Mouse (Mus musculus): ENCODE measurements around the gene Tfr2.

Gene Tfr2

DNA sequence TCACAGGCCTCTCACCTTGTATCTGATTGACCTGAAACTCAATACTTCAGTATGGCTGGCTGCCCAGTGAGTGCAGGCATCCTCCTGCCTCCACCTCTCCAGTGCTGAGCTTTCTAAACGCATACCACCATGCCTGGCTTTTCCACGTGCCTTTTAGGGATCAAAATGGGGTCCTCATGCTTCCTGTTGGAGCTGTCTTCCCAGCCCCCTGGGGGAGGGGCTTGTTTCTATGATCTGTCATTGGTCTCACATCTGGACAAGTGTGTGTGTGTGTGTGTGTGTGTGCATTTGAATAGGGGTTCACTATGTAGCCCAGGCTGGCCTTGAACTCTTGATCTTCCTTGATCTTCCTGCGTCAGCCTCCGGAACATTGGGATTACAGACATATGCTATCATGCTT, 32.2 kb upstream of the Tfr2 start:
- no peak for DNase-seq (ENCODE audit: low spot score in 2 of 2)

DNA sequence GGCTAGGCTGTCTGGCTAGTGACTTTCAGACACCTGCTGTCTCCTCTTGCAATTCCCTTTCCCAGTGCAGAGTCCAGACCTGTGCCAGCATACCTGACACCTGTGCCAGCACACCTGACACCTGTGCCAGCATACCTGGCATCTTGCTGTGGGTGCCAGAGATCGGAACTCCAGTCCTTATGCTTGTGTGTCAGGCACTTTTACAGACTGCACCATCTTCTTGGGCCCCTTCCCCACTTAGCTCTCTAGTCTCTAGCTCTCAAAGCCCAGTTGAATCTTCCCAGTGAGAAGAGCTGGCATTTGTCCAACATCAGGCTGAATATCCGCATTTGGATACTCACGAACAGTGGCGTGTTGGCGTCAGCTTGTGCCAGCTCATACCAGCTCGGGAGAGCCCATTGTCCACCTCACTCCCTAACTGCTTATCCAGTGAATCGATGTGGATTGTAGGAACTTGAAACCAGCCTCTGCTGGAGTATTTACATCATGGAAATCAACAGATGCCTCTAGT, 30.3 kb upstream of the Tfr2 start:
- DNase-seq (ENCODE audit: low spot score in 2 of 2), result no peak

DNA sequence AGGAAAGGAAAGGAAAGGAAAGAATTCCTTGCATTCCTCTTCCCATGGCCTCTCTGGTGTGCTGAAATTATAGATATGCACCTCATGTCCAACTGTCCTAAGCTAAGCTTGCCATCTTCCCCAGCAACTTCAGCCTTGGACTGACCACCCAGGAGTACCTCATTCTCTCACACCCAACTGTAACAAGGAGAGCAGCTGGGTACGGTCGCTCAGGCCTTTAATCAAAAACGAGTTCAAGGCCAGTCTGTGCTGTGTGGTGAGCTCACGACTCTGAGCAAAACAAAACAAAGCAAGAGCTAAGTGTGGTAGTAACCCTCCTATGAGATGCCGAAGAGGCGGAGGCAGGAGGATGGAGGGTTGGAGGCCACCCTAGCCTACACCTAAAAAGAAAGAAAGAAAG, 28.6 kb upstream of the Tfr2 start:
- no peak for DNase-seq (ENCODE audit: low spot score in 2 of 2)

DNA sequence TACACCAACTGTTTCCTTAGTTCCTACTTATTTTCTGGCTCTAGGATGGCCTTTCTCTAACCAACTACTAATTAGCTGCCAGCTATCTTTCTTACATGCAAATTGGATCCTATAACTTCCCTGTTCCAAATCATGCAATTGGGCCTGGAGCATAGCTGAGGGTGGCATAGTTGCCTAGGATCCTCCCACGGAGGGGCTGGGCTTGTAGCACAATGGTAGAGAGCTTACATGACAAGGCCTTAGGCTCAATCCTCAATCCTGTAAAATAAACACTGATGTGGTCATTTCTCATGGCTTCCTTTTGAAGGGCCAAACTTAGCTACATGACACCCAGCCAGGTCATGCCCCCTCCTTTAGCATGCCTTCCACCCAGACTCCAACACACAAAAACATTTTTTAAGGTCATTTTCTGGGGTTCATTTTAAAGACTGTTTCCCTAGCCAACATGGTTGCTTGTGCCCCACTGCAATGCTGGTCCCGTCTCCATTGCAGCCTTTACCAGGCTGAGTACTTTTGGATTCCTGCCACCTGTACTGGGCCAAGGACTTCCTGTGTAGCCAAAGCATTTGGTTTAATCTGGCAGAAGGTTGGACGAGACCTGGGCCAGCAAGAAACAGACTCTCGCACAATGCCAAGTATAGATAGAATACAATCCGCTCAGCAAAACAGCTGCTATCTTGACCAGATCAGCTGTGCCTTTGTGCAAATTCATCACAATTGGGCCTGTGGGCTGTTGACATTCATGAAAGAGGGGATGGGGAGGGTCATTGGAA, 27.7 kb upstream of the Tfr2 start:
- no peak for DNase-seq (ENCODE audit: low spot score in 2 of 2)

DNA sequence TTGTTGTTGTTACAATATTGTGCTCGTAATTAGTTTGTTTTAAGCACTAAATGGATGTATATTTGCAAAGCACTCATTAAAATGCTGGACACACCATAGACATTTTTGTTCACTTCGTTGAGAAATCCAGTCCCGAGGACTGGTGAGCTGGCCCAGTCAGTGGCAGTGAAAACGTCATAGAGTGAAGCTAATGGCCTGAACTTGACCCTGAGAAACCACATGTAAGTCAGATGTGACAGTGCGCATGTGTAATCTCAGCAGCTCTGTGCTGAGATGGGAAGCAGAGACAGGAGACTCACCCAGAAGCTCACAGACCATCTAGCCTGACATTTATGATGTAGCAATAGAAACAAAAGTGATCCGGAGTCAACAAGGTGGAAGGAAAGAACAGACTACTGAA, 24.7 kb upstream of the Tfr2 start:
- no peak for DNase-seq (ENCODE audit: low spot score in 2 of 2)

DNA sequence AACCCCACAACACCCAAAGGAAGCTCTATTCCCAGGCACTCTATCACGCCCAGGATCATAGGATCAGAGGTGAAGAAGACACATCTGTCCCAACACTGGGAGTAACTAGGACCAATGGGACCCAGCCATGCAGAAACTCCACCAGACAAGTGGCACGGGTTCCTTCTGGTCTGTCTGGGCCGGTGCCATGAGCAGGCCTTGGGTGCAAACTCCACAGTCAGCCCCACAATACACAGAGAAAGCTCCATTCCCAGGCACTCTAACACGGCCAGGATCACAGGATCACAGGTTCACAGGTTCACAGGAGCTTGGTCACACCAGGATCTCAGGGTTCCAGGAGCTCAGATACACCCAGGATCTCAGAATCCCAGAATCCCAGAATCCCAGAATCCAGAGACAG, 24.0 kb upstream of the Tfr2 start:
- no peak for DNase-seq (ENCODE audit: low spot score in 2 of 2)

DNA sequence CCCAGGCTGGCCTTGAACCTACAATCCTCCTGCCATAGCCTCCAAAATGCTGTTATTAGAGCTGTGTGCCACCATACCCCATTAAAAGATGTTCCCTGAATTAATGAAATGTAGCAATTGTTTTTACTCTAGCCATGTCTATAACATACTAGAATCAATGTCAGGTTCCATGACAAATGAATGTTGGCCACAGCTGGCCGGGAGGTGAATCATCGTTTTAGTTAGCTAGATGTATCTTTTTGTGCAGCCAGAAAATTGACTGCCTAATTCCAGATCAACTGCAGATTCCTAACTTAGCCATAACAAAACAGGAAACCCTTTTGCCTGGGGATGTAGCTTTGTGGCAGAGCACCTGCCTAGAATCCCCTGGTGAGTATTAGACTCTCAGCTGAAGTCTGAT, 19.8 kb upstream of the Tfr2 start:
- no peak for DNase-seq (ENCODE audit: low spot score in 2 of 2)

DNA sequence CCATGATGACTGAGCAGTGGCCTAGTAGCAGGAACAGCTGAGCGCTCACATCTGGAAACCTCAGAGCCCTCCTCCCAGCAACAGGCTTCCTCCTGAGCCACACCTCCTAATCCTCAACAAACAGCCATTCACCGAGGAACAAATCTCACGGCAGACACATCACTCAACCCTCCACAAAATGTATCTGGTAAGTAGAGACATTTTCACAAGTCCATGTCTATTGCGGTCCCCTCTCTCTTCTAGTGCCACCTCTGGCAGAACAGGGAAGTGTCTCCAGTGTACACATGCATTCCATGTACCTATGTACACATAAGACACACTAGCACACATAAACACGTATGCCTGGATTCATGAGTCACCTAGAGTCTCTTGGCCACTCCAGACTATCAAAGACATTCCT, 18.5 kb upstream of the Tfr2 start:
- DNase-seq (ENCODE audit: low spot score in 2 of 2), result no peak

DNA sequence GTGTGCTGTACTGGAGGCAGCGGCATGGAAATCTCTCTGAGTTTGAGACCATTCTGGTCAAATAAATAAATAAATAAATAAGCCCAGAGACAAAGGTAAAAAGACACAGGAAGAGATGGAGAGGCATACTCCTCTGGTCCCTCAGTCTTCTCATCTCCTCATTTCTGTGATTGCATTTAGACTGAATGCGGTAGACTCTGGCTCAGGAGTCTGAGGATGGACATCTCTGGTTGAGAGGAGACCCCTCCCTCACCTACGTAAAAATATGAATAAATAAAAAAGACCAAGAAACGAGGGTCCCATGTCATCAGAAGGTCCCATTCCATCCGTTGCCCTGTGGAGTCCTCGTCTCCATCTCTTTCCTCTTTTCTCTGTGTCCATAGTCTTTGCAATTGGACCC, 16.6 kb upstream of the Tfr2 start:
- DNase-seq (ENCODE audit: low spot score in 2 of 2), result no peak

DNA sequence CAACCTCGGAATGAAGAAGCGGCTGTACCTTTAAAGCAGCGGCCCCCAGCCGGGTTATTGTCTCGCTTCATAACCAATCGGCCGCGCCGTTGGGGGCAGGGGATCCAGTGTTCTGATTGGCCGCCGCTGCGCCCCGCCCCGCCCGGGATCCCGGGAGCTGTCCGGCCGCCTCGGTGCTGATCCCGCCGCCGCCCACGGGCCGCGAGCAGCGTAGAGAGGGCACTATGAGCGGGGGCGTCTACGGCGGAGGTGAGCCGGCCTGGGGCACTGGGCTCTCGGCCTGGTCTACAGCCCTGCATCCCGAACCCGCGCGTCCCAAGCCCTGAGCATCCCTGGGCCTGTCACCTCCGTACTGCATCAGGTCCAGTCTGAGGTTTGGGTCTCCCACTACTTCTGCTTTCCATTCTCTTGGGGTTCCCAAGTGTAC, 16.2 kb upstream of the Tfr2 start, which contains the start of gene Actl6b:
Actl6b (plus strand) TSS at position 107 of the 427 bp plus-strand sequence.
- DNase-seq (ENCODE audit: low spot score in 2 of 2), result peak; percentile 62 to 88

DNA sequence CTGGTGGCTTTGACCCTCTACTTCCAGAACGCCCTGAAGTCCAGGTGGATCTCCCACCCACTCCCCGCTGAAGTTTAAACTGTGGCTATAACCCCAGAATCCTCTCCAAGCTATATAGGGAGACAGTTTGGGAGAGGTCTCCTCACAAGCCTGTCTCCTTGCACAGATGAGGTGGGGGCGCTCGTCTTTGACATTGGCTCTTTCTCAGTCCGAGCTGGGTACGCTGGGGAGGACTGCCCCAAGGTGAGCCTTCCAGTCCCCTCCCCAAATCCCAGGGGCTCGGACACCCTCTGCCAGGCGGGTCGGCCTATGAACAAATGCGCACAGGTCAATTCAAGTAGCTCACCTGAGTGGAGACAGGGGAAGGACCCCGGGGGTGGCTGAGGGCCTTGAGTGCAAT, 15.7 kb upstream of the Tfr2 start:
- no peak for DNase-seq (ENCODE audit: low spot score in 2 of 2)

DNA sequence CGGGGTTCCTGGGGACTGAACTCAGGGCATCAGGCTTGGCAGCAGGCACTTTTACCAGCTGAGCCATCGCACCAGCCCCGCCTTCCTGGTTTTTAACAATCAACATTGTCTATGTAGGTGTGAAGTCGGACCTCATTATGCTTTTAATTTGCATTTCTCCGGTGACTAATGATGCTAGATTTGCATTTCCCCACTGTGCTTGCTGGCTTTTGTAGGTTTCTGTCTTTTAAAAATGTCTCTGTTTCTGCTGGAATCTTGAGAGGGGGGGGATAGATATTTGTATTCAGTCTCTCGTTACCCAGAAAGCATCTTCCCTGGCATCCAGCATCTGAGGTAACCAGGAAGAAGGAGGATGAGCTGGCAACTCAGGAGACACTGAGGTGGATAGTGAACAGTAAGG, 8.1 kb upstream of the Tfr2 start:
- DNase-seq (ENCODE audit: low spot score in 2 of 2), result no peak

DNA sequence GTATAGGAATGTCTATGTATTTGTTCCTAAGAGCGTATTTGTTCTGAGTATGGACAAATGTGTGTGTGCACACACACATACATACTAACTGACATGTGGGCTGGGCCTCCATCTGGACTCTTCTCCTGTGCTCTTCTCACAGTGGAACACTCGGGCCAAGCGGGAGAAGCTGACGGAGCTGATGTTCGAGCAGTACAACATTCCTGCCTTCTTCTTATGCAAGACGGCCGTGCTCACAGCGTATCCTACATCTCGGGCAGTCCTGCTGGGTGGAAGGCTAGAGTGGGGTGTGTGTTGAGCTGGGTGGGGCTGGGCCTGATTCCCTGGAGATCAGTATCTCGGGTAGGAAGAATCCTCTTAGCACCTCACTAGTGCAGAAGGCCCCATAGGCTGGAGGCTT, 6.7 kb upstream of the Tfr2 start:
- DNase-seq (ENCODE audit: low spot score in 2 of 2), result no peak

DNA sequence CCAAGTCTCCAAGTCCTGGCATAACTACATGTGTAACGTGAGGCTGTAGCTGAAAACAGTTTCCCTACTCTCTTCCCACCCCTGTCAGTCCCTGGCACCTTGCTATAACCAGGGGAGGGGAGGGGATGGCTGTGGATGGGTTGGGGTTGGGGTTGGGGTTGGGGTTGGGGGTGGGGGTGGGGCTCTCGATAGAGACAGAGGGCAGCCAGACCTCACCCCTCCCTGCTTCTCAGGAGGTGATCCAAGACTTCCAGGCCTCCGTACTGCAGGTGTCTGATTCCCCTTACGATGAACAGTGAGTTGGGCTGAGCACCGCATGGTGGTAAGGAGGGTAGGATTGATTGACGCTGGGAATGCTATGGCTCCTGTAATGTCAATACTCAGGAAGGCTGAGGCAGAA, 3.9 kb upstream of the Tfr2 start:
- no peak for DNase-seq (ENCODE audit: low spot score in 2 of 2)

DNA sequence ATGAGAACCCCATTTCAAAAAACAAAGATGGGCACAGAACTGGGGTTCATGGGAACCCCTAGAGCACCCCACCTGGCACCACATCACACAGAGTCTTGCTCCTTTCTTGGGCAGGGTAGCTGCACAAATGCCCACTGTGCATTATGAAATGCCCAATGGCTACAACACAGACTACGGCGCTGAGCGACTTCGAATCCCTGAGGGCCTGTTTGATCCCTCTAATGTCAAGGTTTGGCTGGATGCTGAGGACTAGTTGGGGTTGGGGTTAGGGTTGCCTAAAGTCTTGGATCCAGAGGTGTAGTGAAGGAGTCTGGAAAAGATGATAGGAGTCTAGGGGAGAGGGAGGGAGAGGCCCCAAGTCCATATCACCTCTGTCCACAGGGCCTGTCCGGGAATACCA, 3.2 kb upstream of the Tfr2 start:
- DNase-seq (ENCODE audit: low spot score in 2 of 2), result peak in 1 of 2 experiments; percentile 52

DNA sequence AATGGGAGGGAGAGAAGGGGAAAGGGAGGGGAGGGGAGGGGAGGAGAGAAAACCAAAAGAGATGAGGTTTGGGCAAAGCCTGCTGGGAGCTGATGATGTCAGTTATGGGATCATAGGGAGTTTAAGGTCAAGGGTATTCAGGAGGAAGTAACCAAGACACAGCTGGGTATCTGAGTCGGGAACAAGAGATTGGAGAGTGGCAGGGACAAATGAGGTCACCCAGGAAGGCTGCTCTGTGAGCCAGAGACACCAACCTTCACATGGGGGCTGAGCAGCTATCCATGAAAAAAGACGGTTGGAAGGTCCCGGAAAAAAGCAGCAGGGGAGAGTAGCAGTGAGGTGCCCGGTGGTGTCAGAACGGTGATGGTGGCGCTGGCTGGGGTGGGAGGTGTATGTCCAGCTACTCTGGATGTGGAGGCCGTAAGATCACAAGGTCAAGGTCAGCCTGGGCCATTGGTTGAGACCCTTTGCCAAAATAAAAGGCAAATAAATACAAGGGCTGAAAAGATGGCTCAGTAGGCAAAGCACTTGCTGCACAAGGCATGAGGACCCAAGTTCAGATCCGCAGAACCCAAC, 1.3 kb upstream of the Tfr2 start:
- DNase-seq (ENCODE audit: low spot score in 2 of 2), result no peak

DNA sequence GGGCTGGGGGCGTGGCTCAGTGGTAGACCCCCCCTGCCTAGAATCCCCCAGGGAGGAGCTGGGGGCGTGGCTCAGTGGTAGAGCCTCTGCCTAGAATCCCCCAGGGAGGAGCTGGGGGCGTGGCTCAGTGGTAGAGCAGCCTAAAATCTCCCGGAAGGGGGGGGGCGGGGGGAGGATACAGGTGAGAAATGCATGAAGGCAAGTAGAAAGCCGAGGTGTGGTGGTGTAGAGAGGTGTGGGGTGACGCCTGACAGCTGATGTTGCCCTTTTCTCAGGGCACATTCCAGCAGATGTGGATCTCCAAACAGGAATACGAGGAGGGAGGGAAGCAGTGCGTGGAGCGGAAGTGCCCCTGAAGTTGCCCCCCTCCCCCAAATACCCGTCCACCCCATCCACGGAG, 609 bp upstream of the Tfr2 start:
- peak in 1 of 2 experiments; percentile 54 for DNase-seq (ENCODE audit: low spot score in 2 of 2)

DNA sequence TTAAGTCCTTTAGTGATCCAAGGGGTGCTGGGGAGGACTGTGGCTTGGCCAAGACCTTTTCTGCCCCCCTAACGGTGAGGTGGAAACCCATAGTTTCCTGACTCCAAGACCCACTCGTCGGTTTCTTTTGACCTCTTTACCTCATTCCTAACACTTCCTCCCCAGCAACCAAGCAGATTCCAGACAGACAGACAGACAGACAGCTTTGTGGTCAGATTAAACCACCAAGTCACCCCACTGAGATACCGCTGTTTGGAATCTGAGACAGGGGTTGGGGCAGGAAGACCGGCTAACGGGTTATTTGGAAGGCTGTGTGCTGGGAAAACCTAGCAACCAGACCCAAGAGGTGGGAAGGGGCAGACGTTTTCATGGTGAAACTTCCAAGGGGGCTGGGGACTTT, 541 bp downstream of the Tfr2 start:
- DNase-seq (ENCODE audit: low spot score in 2 of 2), result no peak

DNA sequence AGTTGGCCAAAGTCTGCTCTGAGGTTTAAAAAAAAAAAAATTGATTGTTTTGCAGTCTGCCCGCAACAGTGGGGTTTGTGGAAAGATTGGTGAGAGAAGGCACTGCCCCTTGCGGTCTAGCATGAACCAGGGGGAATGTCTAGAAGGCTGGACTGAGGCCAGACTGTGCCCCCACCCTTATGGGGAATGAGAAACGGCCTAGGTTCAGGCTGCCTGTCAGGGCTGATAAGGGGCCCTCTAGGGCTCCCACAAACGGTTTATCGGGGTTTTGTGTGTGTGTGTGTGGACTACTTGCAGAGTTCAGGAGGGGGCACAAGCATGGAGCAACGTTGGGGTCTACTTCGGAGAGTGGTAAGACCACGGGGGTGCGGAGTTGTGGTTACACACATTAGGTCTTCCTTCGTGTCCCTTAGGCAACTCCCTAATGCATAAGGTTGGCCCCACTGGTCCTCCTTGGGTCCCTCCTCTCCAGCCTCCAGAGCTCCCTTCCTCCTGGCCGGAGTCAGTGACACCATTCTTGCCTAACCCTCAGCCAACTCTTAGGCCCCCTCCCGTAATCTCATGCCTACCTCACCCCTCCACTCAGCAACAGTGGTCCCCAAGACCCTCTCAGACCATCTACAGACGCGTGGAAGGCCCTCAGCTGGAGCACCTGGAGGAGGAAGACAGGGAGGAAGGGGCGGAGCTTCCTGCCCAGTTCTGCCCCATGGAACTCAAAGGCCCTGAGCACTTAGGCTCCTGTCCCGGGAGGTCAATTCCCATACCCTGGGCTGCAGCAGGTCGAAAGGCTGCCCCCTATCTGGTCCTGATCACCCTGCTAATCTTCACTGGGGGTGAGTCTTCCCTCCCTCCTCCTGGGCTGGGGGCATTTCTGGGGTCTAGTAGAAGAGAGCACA, 1.3 kb downstream of the Tfr2 start:
- peak; percentile 77 to 79 for DNase-seq (ENCODE audit: low spot score in 2 of 2)

DNA sequence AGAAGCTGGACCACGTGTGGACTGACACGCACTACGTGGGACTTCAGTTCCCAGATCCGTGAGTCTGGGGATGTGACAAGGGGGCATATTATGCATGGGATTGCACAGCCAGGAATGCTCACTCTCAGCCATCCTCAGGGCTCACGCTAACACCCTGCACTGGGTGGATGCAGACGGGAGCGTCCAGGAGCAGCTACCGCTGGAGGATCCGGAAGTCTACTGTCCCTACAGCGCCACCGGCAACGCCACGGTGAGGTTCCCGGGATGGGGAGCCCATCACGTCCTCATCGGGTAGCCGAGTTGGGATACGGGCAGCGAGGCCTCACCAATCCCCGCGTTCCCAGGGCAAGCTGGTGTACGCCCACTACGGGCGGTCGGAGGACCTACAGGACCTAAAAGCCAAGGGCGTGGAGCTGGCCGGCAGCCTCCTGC, 4.8 kb downstream of the Tfr2 start:
- DNase-seq (ENCODE audit: low spot score in 2 of 2), result no peak

DNA sequence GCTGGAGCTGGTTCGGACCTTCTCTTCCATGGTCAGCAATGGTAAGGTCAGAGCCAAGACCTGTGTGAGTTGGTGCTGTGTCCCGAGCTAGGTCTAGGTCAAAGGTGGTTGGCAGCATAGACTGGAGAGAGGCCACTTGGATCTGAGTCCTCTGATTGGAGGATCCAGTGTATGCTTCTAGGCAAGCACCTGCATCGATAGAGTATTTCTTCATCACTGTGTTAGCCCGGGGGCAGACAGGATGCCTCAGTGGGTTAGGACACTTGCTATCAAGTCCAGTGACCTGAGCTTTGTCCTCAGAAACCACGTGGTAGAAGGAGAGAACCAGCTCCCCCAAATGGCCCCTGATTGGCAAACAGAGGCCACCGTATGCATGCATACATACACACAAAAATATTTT, 10.6 kb downstream of the Tfr2 start:
- no peak for DNase-seq (ENCODE audit: low spot score in 2 of 2)

DNA sequence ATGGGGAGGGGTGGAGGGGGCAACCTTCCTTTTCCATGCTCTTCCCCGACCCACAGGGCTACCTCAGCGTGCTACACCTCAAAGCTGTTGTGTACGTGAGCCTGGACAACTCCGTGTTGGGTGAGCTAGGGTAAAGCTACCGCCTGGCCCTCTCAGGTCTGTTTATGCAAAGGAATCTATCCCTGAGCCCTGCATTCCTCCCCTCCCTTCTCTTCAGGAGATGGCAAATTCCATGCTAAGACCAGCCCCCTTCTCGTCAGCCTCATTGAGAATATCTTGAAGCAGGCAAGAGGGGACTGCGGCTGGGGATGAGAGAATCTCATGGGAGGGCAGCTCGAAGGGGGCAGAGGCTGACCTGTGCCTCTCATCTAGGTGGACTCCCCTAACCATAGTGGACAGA, 13.1 kb downstream of the Tfr2 start:
- no peak for DNase-seq (ENCODE audit: low spot score in 2 of 2)

Data from spleen, postnatal 4 days (tissue).